Mouse (Mus musculus): Measurements from ENCODE around the gene Mesp1.

Gene Mesp1

GRCm38 (mm10) chr7:79742277-79742658 lies 51.3 kb downstream of the Mesp1 start:
- no peak for DNase-seq (ENCODE audit: low read depth, low spot score)

Data from ZHBTc4 (cell line).